Mouse (Mus musculus): ENCODE measurements around the gene Rasd1. TPM values are rescaled to one million over a fixed set of nuclear protein-coding genes. Genes with fewer than 3 reads are reported as not detected.

Gene Rasd1
- total and polyA plus RNA-seq, 3 experiments: 0.13 to 0.30 TPM; not detected in 1

DNA sequence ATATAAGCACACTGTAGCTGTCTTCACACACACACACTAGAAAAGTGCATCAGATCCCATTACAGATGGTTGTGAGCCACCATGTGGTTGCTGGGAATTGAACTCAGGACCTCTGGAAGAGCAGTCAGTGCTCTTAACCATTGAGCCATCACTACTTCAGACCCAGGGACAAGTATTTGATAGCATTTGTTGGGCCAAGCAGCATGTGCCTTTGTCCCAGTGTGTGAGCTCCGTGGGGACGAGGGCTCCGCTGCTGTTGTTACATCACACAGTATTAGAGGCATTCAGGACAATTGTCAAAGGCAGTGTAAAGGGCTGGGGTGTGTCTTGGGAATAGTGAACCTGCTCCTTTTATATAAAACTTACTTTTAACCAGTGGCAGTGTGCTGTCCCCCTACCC, 27.7 kb downstream of the Rasd1 start:
- DNase-seq (ENCODE audit: extremely low read depth): no peak
- Histone ChIP-seq H3K4me3 (replicated peaks in 1 of 3; ENCODE audit: low read depth in 2 of 3, low read length in 2 of 3, poor library complexity in 1 of 3) (no peak overlapping the region), H3K9ac (ENCODE audit: insufficient read depth, low read depth) (no peak overlapping the region), H3K36me3 (replicated peaks in 1 of 2; ENCODE audit: control insufficient read depth in 1 of 2, insufficient read depth in 1 of 2, low read length in 1 of 2) (no peaks in the 10 kb centered on the region), H3K9me3 (replicated peaks; ENCODE audit: low read length) (peaks cover 5% of the 10 kb centered on the region), H3K4me1 (ENCODE audit: control insufficient read depth in 1 of 2, insufficient read depth in 2 of 2) (peaks cover 4 to 28% of the 10 kb centered on the region in 2 experiments), H3K4me2 (ENCODE audit: insufficient read depth, low read depth, poor library complexity, severe bottlenecking) (no peak overlapping the region), H3K79me2 (replicated peaks; ENCODE audit: control insufficient read depth, extremely low read depth, insufficient read depth, poor library complexity, severe bottlenecking) (no peaks in the 10 kb centered on the region), H3K27me3 (replicated peaks) (peaks cover 25% of the 10 kb centered on the region), H3K27ac (ENCODE audit: insufficient read depth, low read depth) (no peak overlapping the region)
- dilution Hi-C loops (cut with MboI; ENCODE audit: extremely low pct_ligation_motif_present, extremely low pct_unique_long_range_greater_than_20kb, low sequenced_read_pairs): no loop called here
- in situ Hi-C loops (cut with MboI; ENCODE audit: low pct_ligation_motif_present, low pct_unique_long_range_greater_than_20kb, low sequenced_read_pairs): no loop called here
- TF ChIP-seq POLR2AphosphoS2 (IDR thresholded peaks at IDR 0.05; ENCODE audit: low read depth, low read length) (no peak), ETS1 (conservative IDR thresholded peaks at IDR 0.05; ENCODE audit: low read depth, low read length) (no peak), UBTF (IDR thresholded peaks at IDR 0.05; ENCODE audit: low read depth, low read length) (no peak), TCF12 (IDR thresholded peaks at IDR 0.05; ENCODE audit: low read depth, low read length) (no peak)

DNA sequence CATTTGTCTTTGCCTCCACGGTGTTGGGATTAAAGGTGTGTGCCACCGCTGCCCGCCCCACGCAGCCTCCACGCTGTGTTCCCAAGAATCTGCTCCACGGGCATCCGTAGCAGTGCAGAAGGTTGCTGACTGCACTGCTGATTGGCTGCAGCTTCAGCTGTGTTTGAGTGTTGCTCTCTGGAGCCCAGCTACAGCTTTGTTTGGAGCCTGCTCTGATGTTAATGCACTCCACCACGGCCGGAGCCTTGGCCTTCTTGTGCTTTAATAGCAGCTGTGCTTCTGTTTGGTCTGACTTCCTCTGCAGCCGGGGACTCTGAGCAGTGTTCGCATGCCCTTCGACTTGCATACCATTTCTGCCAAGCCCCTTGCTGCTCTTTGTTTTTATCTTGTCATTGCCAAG, 30.8 kb downstream of the Rasd1 start:
- Histone ChIP-seq H3K9me3 (replicated peaks; ENCODE audit: low read length) (no peaks in the 10 kb centered on the region), H3K79me2 (replicated peaks; ENCODE audit: control insufficient read depth, extremely low read depth, insufficient read depth, poor library complexity, severe bottlenecking) (no peaks in the 10 kb centered on the region), H3K4me2 (ENCODE audit: insufficient read depth, low read depth, poor library complexity, severe bottlenecking) (no peak overlapping the region), H3K27me3 (replicated peaks) (peaks cover 35% of the 10 kb centered on the region), H3K4me3 (replicated peaks in 1 of 3; ENCODE audit: low read depth in 2 of 3, low read length in 2 of 3, poor library complexity in 1 of 3) (no peak overlapping the region), H3K4me1 (ENCODE audit: control insufficient read depth in 1 of 2, insufficient read depth in 2 of 2) (peaks cover 7 to 24% of the 10 kb centered on the region in 2 experiments), H3K27ac (ENCODE audit: insufficient read depth, low read depth) (no peak overlapping the region), H3K9ac (ENCODE audit: insufficient read depth, low read depth) (no peak overlapping the region), H3K36me3 (replicated peaks in 1 of 2; ENCODE audit: control insufficient read depth in 1 of 2, insufficient read depth in 1 of 2, low read length in 1 of 2) (no peaks in the 10 kb centered on the region)
- DNase-seq (ENCODE audit: extremely low read depth): no peak
- in situ Hi-C loops (cut with MboI; ENCODE audit: low pct_ligation_motif_present, low pct_unique_long_range_greater_than_20kb, low sequenced_read_pairs) (no loop called here), dilution Hi-C loops (cut with MboI; ENCODE audit: extremely low pct_ligation_motif_present, extremely low pct_unique_long_range_greater_than_20kb, low sequenced_read_pairs) (no loop called here)
- TF ChIP-seq MXI1 (IDR thresholded peaks at IDR 0.05; ENCODE audit: low read depth, low read length): no peak
- TF ChIP-seq MAX (IDR thresholded peaks at IDR 0.05; ENCODE audit: low read length): no peak
- no peak for TF ChIP-seq ETS1 (conservative IDR thresholded peaks at IDR 0.05; ENCODE audit: low read depth, low read length)

- dilution Hi-C loops (cut with MboI; ENCODE audit: extremely low pct_ligation_motif_present, extremely low pct_unique_long_range_greater_than_20kb, low sequenced_read_pairs): no loop called here
- Histone ChIP-seq H3K4me3 (replicated peaks in 1 of 3; ENCODE audit: low read depth in 2 of 3, low read length in 2 of 3, poor library complexity in 1 of 3) (no peak overlapping the region), H3K4me2 (ENCODE audit: insufficient read depth, low read depth, poor library complexity, severe bottlenecking) (peak overlapping the region; percentile 37), H3K27me3 (replicated peaks) (peaks cover 35% of the 10 kb centered on the region), H3K36me3 (replicated peaks in 1 of 2; ENCODE audit: control insufficient read depth in 1 of 2, insufficient read depth in 1 of 2, low read length in 1 of 2) (no peaks in the 10 kb centered on the region), H3K79me2 (replicated peaks; ENCODE audit: control insufficient read depth, extremely low read depth, insufficient read depth, poor library complexity, severe bottlenecking) (no peaks in the 10 kb centered on the region), H3K9me3 (replicated peaks; ENCODE audit: low read length) (no peaks in the 10 kb centered on the region), H3K27ac (ENCODE audit: insufficient read depth, low read depth) (no peak overlapping the region), H3K4me1 (ENCODE audit: control insufficient read depth in 1 of 2, insufficient read depth in 2 of 2) (peaks cover 7 to 24% of the 10 kb centered on the region in 2 experiments), H3K9ac (ENCODE audit: insufficient read depth, low read depth) (no peak overlapping the region)
- DNase-seq (ENCODE audit: extremely low read depth): peak; percentile 49
- in situ Hi-C loops (cut with MboI; ENCODE audit: low pct_ligation_motif_present, low pct_unique_long_range_greater_than_20kb, low sequenced_read_pairs): no loop called here
- TF ChIP-seq KAT2A (IDR thresholded peaks at IDR 0.05; ENCODE audit: insufficient replicate concordance, low read length) (0 out of 2 replicates have a peak, but pooled peaks have one; percentile 38), RCOR1 (conservative IDR thresholded peaks at IDR 0.05; ENCODE audit: low read depth, low read length) (0 out of 2 replicates have a peak, but pooled peaks have one; percentile 42), ETS1 (conservative IDR thresholded peaks at IDR 0.05; ENCODE audit: low read depth, low read length) (peak; percentile 39; the same call in 1 of the 2 replicates), SMC3 (IDR thresholded peaks at IDR 0.05; ENCODE audit: low read depth, low read length) (no peak), SIN3A (IDR thresholded peaks at IDR 0.05; ENCODE audit: low read length) (no peak), TBP (conservative IDR thresholded peaks at IDR 0.05; ENCODE audit: low read depth, low read length) (no peak), MYC (IDR thresholded peaks at IDR 0.05; ENCODE audit: low read depth, low read length) (no peak), ZKSCAN1 (IDR thresholded peaks at IDR 0.05; ENCODE audit: borderline replicate concordance, low read depth, low read length) (no peak), BHLHE40 (IDR thresholded peaks at IDR 0.05; ENCODE audit: low read depth, low read length) (peak; percentile 90), HCFC1 (IDR thresholded peaks at IDR 0.05; ENCODE audit: low read depth, low read length) (0 out of 2 replicates have a peak, but pooled peaks have one; percentile 21), CHD2 (IDR thresholded peaks at IDR 0.05; ENCODE audit: low read length) (no peak), ZMIZ1 (IDR thresholded peaks at IDR 0.05; ENCODE audit: low read depth, low read length) (no peak), USF2 (conservative IDR thresholded peaks at IDR 0.05; ENCODE audit: low read depth, low read length) (peak; percentile 27), GABPA (IDR thresholded peaks at IDR 0.05; ENCODE audit: insufficient replicate concordance, low read depth, low read length) (no peak), IRF4 (IDR thresholded peaks at IDR 0.05; ENCODE audit: low read depth, low read length) (peak; percentile 40; the same call in 1 of the 2 replicates), MEF2A (IDR thresholded peaks at IDR 0.05; ENCODE audit: borderline replicate concordance, low read depth, low read length) (peak; percentile 21; the same call in 1 of the 2 replicates), MAX (IDR thresholded peaks at IDR 0.05; ENCODE audit: low read length) (peak; percentile 53; the same call in 1 of the 2 replicates), POLR2A (IDR thresholded peaks at IDR 0.05; ENCODE audit: low read depth, low read length) (no peak), CHD1 (IDR thresholded peaks at IDR 0.05; ENCODE audit: low read depth, low read length) (no peak), TCF12 (IDR thresholded peaks at IDR 0.05; ENCODE audit: low read depth, low read length) (0 out of 2 replicates have a peak, but pooled peaks have one; percentile 20), CTCF (conservative IDR thresholded peaks at IDR 0.05 in 1 of 2, IDR thresholded peaks at IDR 0.05 in 1 of 2; ENCODE audit: low read depth in 2 of 2, low read length in 2 of 2) (no peak)
Measured at GRCm38 (mm10) chr11:59932560-59933337, 32.0 kb downstream of the Rasd1 start.
